Mouse (Mus musculus): Measurements from ENCODE around the gene Olfr92.
"Not testable (repeated sequence)": the region's sequence is repeated elsewhere in the genome, so short reads cannot be mapped to it uniquely, and the experiment has no call there.

Olfr92 gene

DNA sequence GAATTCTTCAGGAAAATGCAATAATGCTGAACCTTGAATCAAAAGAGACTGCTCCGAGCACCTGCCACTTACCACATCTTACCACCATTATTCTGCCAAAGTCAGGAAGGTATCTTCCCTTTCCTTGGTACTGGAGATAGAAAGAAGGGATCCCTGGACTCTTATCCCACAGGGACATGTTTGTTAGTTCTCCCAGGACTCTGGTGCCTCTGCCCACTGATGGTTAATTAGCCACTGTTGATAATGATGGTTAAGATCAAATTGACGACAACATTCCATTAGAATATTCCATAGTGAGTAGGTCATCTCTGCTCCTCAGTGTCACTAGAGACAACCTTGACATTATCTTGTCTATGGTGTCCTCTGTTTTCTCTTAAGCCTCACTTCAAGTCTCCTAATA is at the start of gene Olfr92:
Gene Olfr92 (minus strand): TSS at position 101 of the 400 bp plus-strand sequence.
- no peak for DNase-seq

DNA sequence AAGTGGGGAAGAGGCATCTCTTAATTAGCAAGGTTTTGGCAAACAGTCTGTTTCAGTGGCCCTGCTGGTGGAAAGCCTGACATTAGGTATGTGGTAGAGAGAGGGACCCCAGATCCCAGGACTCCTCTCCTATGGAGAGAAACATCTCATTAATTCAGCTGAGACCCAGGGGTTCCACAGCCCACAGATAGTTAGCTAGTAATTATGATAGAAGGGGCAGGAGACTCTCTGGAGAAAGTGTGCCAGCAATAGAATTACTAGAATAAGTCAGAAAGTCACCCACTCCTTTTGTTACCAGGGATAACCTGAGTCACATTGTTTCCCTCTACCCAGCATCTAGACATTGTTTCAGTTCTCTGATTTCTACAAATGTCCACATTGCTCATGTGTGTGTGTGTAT is 41.5 kb upstream of the Olfr92 start, which contains the start of gene Olfr93:
Gene Olfr93 (minus strand): TSS at position 101 of the 400 bp plus-strand sequence.
- DNase-seq = no peak

DNA sequence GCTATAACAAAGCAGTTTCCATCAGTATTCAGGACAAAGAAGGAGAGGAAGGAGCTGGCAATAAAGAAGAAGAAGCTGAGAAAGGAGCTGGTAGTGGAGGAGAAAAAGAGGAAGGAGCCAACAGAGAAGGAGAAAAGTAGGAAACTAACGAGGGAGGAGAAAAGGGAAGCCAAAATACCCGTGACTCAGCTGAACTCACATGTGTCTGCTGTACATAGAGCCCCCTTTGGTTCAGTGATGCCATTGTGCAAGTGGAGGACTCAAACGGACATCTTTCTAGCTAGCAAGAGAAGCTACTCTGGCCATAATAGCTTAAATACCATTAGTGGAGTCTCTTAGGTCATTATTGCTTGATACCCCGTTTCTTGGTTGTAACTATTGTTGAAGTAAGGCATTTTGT is 11.5 kb upstream of the Olfr92 start:
- DNase-seq = not testable (repeated sequence)

DNA sequence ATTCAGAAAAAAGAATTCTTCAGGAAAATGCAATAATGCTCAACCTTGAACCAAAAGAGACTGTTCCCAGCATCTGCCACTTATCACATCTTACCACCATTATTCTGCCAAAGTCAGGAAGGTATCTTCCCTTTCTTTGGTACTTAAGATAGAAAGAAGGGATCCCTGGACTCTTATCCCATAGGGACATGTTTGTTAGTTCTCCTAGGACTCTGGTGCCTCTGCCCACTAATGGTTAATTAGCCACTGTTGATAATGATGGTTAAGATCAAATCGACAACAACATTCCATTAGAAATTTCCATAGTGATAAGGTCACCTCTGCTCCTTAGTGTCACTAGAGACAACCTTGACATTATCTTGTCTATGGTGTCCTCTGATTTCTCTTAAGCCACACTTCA is 21.7 kb downstream of the Olfr92 start, which contains the start of gene Olfr91:
Gene Olfr91 (minus strand): TSS at position 101 of the 400 bp plus-strand sequence.
- no peak for DNase-seq

DNA sequence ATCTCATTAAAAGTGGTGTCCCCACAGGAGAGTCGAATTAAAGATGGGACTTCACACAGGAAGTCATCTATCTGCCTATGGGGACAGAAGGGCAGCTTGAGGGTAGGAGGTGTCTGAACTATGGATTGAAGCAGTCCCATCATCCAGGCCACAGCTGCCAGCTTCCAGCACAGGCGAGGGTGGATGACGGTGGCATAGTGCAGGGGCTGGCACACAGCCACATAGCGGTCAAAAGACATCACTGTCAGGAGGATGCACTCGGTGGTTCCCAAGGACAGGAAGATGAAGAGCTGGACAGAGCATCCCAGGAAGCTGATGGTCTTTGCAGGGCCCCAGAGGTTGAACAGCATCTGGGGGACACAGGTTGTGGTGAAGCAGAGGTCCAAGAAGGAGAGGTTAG is 26.6 kb downstream of the Olfr92 start:
- DNase-seq = no peak

DNA sequence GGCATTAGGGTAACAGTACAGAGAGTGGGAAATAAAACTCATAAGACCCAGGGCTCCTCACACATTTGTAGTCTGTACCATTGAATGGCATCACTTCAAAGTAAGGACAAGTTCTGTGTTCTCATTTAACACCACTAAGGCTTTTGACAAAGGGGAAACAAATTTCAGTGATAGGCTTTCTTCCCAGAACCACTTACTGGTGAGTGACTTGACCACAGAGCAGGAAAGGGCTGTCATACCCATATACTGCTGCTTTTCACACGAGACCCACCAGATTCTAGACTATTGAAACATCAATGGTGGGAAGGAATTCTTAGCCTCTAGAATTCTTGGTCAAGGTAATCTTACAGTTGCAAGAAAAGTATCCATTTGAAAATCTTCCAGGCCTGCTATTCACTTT is 27.7 kb downstream of the Olfr92 start:
- DNase-seq = no peak

DNA sequence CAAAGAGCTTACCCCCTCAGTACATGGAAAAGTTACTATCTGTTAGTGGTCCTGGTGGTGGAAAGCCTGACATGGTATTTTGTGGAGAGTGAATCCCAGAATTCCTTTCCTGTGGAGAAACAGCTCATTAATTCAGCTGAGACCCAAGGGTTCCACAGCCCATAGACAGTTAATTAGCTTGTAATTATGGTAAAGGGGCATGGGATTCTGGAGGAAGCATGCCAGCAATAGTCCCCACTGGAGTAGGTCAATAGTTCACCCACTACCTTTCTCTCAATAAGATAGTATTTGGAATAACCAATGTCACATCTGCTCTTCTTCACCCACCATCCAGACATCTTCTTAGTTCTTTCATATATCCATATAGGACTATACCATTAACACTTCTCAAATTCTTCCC is 31.5 kb downstream of the Olfr92 start, which contains the start of gene Olfr90:
Gene Olfr90 (minus strand): TSS at position 101 of the 400 bp plus-strand sequence.
- no peak for DNase-seq

DNA sequence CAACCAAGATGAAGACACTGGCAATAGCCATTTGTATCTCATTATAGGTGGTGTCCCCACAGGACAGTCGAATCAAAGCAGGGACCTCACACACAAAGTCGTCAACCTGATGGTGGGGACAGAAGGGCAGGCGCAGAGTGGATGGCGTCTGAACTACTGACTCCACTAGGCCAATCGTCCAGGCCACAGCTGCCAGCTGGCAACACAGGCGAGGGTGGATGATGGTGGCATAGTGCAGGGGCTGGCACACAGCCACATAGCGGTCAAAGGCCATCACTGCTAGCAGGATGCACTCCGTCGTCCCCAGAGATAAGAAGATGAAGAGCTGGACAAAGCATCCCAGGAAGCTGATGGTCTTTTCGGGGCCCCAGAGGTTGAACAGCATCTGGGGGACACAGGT is 34.3 kb downstream of the Olfr92 start:
- no peak for DNase-seq

DNA sequence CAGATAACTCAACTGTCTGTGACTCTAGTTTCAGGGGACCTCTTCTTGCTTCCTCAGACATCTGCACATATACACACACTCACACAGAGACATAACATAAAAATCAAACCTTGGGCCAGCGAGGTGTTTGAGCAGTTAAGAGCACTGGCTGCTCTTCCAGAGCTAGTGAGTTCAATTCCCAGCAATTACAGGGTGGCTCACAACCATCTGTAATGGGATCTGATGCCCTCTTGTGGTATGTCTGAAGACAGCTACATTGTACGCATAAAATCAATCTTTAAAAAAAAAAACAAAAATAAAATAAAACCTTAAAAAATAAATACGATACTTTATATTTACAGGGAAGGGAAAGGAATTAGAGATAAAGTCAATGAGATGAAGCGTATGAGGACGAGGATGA is 35.3 kb downstream of the Olfr92 start:
- no peak for DNase-seq

DNA sequence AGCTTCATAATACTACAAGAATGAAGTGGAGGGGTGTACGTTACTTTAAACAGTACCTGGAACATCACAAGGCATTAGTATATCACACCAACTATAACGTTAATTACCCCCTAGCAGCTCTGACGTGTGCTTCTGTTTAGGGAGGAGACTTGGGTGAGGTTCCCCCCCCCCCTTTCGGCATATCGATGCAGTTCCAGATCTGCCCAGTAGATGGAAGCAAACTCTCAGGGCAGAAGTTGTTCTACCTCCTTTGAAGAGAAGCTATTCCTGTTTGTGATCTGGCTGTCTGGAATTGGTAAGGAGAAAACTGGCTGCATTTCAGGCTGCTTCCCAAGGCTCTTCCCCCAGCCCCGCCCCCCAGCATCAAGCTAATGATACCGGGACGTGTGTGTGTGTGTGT is 36.6 kb downstream of the Olfr92 start:
- peak; percentile 41 to 74 for DNase-seq

DNA sequence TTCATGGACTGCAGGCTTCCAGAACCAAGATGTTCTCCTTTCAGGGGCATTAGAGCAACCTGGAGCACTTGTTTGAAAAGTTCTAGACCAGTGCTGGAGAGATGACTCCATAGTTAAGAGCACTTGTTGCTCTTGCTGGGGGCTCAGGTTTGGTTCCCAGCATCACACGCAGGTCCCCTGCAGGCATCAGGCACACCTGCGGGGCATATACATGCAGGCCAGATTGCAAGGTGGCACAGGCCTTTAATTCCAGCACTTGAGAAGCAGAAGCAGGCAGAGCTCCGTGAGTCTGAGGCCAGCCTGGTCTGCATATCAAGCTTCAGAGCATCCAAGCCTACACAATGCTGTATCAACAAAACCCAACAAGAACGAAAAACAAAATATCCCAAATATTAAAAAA is 38.2 kb downstream of the Olfr92 start:
- DNase-seq = no peak

DNA sequence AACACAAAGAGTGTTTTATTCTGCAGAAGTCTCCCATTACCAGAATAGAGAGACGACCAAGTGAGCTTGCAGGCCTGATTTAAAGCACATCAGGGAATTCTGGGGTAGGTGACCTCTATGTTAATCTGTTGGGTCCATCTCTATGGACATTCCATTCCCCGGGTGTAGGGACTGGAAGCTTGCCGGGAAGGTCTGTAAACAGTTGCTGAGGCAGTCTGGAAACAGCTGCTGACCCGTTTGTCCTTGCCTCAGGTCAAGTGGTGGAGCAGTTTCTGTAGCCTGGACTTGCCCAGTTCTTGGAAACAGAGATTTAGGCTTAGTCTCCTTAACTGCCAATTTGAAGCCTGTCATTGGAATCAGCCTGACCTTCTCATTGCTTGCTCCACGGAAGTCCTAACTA is 39.8 kb downstream of the Olfr92 start:
- peak; percentile 48 to 69 for DNase-seq

DNA sequence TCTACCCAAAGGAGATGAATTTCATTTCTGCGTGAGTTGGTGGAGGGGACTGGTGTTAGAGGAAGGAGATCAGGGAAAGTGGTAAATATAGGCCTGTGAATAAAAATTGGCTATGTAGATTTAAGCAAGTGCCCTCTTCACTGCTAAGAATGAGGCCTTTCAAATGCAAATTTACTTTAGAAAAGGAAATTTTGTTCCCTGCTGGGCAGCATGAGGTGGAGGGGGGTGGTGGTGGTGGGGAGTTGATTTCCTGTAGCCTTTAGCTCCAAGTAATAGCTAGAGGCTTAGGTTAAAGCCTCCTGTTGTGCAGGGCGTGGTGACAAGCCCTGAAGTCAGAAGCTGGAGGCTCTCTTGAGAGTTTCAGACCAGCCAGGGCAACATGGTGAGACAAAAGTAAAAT is 40.9 kb downstream of the Olfr92 start:
- no peak for DNase-seq

DNA sequence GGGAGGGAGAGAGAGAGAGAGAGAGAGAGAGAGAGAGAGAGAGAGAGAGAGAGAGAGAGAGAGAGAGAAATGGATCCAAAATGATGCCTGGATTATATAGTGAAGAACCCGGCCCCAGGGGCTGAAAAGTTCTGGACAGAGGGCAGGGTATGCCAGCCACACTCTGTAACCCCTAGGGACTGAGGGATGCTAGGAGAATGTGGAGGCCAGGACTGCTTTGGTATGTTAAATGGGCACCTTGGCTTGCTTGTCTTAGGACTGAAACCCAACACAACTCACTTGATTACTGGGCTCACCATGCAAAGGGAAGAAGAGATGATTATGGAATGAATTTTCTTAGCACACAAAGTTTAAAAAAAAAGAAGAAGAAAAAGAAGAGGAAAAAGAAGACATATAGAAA is 41.7 kb downstream of the Olfr92 start:
- DNase-seq = no peak

DNA sequence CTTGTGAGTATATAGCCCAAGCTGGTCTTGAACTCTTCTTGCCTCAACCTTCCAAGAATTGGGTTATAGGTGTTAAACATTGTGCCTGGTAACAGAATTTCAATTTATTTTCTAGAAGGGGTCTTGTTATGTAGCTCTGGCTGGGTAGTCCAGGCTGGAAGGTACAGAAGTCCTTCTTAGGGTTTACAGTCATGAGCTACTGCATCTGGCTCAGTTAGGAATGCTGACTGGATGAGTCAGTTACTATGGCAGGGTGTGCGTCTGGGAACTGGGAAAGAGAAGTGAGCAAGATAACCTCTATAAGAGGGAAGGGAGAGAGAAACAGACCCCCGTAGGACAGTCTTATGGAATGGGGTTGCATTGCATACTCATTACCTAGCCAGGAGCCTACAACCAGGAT is 44.1 kb downstream of the Olfr92 start:
- no peak for DNase-seq

DNA sequence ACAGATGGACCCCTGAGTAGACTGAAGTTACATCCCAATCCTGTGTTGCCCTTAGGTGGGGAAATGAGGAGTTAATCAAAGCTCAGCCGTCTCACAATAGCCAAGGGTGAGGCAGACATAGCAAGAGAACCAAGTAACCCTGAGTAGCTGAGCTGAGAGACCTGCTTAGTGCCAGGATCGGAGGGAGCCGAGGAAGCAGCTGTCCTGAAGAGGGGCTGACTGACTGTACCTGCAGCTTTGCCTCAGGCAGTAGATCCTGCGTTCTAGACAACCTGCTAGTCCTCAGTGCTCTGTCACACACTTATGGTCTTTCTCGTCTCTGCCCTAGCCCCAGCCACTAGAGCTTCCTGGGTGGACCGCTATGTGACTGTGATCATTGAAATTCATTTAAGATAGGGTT is 44.7 kb downstream of the Olfr92 start:
- no peak for DNase-seq

DNA sequence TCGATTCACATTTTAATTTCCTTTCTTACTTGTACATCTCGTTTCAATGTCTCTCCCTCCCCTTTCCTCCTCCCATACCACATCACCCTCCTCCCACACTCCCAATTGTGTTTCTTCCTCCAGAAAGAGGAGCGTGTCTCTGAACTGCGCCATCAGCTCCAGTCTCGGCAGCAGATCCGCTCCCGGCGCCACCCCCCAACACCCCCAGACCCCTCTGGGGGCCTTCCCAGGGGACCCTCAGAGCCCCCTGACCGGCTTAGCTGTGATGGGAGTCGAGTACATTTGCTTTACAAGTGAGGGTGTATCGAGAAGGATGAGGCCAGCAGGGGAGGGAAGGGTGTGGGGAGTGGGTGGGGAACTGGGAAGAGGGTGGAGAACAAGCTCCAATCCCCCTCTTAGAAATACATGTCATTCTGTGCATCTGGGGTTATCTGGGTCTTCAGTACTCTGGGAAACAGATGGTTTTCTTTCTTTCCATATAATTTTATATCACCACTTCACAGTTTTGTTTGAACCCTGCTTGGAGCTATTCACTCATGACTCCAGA is 47.1 kb downstream of the Olfr92 start:
- no peak for DNase-seq

DNA sequence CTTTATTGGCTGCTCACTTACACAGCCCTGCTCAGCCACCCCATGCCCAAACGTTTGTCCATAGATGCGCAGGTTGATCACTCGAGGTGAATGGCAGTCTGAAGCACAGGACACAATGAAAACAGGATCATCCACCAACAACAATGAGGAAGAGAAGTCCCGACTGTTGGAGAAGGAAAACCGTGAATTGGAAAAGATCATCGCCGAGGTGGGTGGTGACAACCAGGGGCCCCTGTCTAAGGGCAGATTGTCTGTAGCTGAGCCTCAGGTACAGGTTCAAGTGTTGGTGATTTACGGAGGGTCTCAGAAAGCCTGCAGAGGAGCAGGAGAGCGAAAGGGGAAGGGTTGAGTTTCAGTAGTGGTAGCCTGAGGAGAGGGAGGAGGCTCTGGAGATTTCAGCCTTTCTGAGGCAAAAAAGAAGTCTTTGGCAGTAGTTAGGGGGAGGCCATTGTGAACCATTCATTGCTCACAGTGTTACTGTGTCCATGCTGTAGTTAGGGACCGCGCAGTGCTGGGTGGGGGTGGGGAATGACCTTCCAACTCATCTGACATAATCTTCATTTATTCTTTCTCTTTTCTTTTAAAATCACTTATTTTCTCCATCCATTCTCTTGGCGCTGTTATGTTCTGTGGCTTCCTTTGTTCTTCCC is 47.7 kb downstream of the Olfr92 start:
- DNase-seq = no peak

DNA sequence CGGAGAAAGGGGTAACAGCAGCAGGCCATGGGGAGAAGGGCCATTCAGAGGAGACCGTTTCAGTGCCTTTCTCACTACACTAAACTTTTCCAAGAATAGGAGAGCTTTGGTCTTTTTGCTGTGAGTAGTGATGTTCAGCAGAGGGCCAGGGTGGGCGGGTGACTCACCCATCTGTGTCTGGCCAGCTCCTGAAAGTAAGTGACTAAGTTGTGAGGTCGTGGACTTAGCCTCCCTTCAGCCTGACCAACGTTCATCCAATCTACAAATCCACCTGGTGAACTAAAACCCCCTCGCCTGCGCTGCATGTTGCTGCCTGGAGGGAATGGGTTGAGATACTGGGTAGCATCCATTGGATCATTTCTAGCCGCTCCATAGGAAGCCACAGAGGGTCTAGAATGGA is 49.8 kb downstream of the Olfr92 start:
- DNase-seq = no peak

DNA sequence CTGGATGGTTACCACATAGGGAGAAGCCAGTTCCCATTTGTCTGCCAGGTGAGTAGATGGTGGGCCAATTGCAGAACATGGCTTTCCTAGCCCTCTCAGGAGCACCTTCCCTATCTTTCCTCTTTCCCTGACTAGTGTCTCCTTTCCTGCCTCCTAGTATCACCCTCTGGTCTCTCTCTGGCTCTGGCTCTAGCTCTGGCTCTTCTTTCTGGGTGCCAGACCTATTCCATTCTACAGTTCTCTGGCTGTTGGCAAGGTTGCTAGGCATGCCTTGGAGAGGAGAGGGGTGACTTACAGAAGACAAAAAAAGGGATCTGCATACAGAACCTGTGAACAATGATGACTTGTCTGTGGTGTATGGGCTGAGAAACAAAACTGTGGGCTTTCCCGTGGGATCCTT is 52.0 kb downstream of the Olfr92 start:
- DNase-seq = no peak

DNA sequence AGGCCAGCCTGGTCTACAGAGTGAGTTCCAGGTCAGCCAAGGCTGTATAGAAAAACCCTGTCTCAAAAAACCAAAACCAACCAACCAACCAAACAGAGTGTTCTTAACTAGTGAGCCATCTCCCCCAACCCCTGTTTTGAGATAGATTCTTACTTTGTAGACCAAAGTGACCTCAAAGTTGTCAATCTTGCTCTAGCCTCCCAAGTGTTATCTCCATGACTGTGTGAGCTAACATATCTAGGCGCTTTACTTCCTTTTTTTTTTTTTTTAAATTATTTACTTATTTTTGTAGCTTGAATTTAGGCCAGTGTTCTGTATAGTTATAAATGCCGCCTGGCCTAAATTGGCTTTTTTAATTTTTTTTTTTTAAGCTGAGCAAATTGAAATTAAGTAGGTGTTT is 53.9 kb downstream of the Olfr92 start:
- DNase-seq = no peak

DNA sequence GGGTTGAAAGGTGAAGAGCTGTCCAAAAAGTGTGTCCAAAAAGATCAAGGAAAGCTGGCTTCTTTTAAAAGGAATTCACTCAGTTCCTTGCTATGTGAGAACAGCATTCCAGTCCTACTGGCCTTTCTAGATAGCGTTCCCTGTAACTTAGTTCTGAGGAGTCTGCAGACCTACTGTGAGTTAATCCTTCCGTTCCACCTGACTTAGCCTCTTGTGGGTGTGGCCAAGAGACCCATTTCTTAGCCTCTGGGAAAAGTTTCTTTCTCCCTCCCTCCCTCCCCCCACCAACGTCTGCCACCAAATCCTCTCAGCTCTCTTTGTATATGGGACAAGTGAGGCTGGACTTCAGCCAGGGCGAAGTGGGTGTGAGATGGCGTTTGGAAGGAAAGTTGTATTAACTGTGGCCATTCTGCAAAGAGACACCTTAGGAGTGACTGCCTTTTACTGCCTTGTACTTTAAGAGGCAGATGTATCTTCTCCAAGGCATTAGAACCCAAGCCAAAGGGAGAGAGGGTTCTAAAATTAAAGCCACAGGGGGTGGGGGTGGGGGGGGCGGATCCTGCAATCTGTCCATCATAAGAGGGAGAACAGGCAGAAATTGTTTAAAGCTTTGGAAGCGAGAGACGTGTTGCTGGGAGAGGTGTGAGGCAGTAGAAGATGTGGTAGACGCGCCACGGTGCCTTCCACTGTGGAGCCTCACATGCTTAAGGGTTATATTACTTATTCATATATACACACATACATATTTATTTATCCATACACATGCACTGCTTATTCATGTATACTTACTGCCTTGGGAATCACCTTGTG is 56.0 kb downstream of the Olfr92 start:
- no peak for DNase-seq

DNA sequence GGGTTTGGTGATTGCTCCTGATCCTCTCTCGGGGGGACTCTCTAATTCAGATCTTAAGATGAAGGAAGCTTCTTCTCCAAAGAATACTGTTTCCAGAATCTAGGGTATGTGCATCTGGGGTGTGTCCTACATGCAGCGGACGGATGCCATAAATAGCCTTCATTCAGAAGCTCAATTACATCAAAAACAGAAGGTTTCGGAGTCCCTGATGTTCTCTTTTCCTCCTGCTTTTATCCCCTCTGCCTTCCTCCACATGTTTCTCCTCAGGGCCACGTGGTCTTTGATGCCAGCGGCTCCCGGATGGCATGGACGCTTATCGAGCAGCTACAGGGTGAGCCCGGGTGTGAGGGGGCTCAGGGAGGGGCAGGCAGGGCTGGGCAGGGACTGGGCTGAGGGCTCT is 56.8 kb downstream of the Olfr92 start:
- no peak for DNase-seq

DNA sequence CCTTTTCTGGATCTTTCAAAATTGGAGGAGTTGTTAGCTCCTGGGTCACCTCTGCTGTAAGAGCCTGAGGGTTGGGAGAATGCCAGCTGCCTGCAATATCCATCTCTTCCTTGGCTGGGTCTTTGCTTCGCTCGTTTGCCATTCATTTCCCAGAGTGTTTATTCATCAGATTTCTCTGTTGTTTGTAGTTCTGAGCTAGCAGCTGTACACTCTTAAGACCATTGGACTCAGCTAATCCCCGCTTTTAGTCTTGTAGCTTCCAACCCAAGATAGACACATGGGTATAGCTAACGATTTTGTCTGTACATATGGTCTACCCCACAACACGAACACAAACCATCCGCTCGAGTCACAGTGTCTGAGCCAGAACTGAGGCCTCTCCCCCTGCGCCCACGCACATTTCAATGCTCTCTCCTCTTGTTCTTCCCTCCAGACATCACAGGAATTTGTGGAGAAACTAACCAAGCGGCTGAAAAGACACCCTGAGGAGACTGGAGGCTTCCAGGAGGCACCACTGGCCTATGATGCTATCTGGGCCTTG is 57.7 kb downstream of the Olfr92 start:
- DNase-seq = no peak
